Mouse (Mus musculus) bone marrow, adult 2 months (tissue): Measurements from ENCODE around the gene Prdm2. TPM values are rescaled to one million over a fixed set of nuclear protein-coding genes. Genes with fewer than 3 reads are reported as not detected.

Experiments
- H3K27ac ChIP-seq: fragments of 200-500 bp; 2 replicates; pipeline ENCODE4 v1.5.1; 2012; ENCODE audit warnings: low read depth, mild to moderate bottlenecking, control low read depth, inconsistent platforms, low read length; ENCODE audit not compliant: control insufficient read depth, poor library complexity, insufficient read depth
- H3K4me1 ChIP-seq: fragments of 200-500 bp; 2 replicates; pipeline ENCODE4 v1.6.1; 2011; ENCODE audit warnings: low read length; ENCODE audit not compliant: control insufficient read depth, insufficient read depth
- H3K4me3 ChIP-seq: fragments of 200-500 bp; replicated peaks from 2 replicates; pipeline ENCODE3; 2011; ENCODE audit warnings: mild to moderate bottlenecking, low read depth, low read length, control low read depth; ENCODE audit not compliant: control insufficient read depth
- CTCF ChIP-seq: fragments of 200-500 bp; IDR thresholded peaks from 2 replicates; pipeline ENCODE4 v1.5.1; 2011; ENCODE audit warnings: low read length, control low read depth; ENCODE audit not compliant: control insufficient read depth, insufficient read depth
- POLR2A ChIP-seq: fragments of 200-500 bp; IDR thresholded peaks from 2 replicates; pipeline ENCODE4 v1.6.1; 2011; ENCODE audit warnings: low read depth, mild to moderate bottlenecking, control low read depth, low read length, borderline replicate concordance; ENCODE audit not compliant: control insufficient read depth
- WGBS: fragments of 180-500 bp; shearing (Covaris S2); methylation state at CpG from one replicate; pipeline ENCODE4 v1.1.7; 2018; 5-methylcytosine and 5-hydroxymethylcytosine counted together
- polyA plus RNA-seq: library from polyadenylated mRNA; stranded (reverse); fragments of >200 nt; gene quantifications from 2 replicates; pipeline ENCODE4 v1.2.4, GENCODE M21; 2011; ENCODE audit warnings: low replicate concordance; ENCODE audit not compliant: missing spikeins, insufficient read depth, insufficient read length

Prdm2 gene
- polyA plus RNA-seq, 1 experiment = 17.7 TPM

DNA sequence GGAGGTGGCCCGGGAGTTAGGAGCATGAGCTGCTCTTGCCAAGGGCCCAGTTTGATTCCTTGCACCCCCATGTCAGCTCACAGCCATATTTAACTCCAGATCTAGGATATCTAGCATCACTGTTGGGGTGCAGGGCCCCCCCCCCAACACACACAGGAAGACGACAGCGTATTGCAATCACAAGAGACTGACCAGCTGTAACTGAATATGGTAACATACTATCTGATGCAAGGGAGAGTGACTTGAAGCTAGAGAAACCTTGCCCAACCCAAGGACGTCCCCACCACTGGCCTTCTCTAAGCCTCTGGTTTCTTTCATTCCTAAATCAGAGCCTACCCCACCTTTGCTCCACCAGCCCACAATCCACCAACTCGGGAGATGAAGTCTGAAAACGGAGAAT is 105.8 kb downstream of the Prdm2 start:
- 45% methylated on average over 6 of the region's 6 CpGs for WGBS

DNA sequence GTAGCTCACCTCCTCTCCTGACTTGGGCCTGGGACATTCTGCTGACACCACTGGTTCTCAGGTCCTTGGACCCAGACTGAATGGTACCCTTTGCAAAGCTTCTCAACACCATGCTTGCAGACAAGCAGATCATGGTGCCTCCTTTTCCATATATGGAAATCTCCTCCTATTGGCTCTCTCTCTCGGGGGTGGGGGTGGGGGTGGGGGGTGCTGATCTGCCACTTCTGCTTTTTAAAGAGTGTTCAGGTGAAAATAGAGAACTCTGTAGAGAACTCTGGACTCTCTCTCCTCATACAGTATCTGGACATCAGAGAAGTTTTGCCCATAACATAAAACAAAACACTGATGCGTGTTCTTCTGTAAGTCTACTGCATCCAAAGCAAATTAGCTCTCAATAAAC is 106.2 kb downstream of the Prdm2 start:
- 20% methylated on average over 2 of the region's 2 CpGs for WGBS
- H3K27ac ChIP-seq = peak overlapping the region; percentile 96

More for the DNA sequence above, 105.8 kb downstream of the Prdm2 start:
- no peak for TF ChIP-seq POLR2A
- TF ChIP-seq CTCF = no peak
- H3K4me1 ChIP-seq = peaks cover 5% of the 10 kb centered on the region
- H3K27ac ChIP-seq = peak overlapping the region; percentile 96
- no peak overlapping the region for H3K4me3 ChIP-seq

GRCm38 (mm10) chr4:143104739-143105138 is 108.1 kb downstream of the Prdm2 start:
- no peak for TF ChIP-seq CTCF
- TF ChIP-seq POLR2A = no peak
- no peak overlapping the region for H3K4me3 ChIP-seq
- WGBS = 68% methylated on average over 5 of the region's 5 CpGs
- H3K27ac ChIP-seq = no peak overlapping the region
- peaks cover 6% of the 10 kb centered on the region for H3K4me1 ChIP-seq

More for the DNA sequence above, 106.2 kb downstream of the Prdm2 start:
- Histone ChIP-seq H3K4me3 (no peak overlapping the region), H3K4me1 (peaks cover 4% of the 10 kb centered on the region)
- TF ChIP-seq CTCF (no peak), POLR2A (no peak)

DNA sequence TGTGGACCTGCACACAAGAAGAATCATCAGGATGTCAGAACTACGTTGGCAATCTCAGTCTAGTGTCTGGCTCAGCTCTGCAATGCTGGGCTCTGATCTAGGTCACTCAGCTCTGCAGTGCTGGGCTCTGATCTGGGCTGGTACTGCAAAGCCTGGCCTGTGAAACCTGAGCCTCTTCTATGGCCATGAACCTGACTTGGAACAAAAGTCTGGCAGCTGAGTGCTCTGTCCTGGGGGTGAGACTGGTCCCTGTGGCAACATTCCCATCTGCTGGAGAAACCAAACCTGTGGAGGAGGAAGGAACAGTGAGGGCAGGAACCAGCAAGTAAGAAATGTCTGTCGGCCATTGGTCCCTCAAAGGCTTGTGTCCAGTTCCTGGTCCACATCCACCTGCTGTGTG is 109.0 kb downstream of the Prdm2 start:
- 59% methylated on average over 2 of the region's 2 CpGs for WGBS
- H3K4me3 ChIP-seq = no peak overlapping the region
- no peak overlapping the region for H3K27ac ChIP-seq
- no peak for TF ChIP-seq CTCF
- no peak for TF ChIP-seq POLR2A
- peaks cover 7% of the 10 kb centered on the region for H3K4me1 ChIP-seq

GRCm38 (mm10) chr4:143100157-143100556 is 112.6 kb downstream of the Prdm2 start:
- 52% methylated on average over 6 of the region's 6 CpGs for WGBS
- peak overlapping the region; percentile 25; the same call in 1 of the 2 replicates for H3K27ac ChIP-seq
- peaks cover 7% of the 10 kb centered on the region for H3K4me1 ChIP-seq
- H3K4me3 ChIP-seq = no peak overlapping the region
- TF ChIP-seq CTCF = no peak
- TF ChIP-seq POLR2A = no peak

GRCm38 (mm10) chr4:143099288-143100039 is 113.3 kb downstream of the Prdm2 start:
- TF ChIP-seq POLR2A = no peak
- TF ChIP-seq CTCF = no peak
- peak overlapping the region; percentile 71 for H3K27ac ChIP-seq
- 24% methylated on average over 11 of the region's 11 CpGs for WGBS
- no peak overlapping the region for H3K4me3 ChIP-seq
- H3K4me1 ChIP-seq = peaks cover 6% of the 10 kb centered on the region

GRCm38 (mm10) chr4:143092082-143092701 is 120.6 kb downstream of the Prdm2 start:
- Histone ChIP-seq H3K4me3 (no peak overlapping the region), H3K4me1 (no peaks in the 10 kb centered on the region), H3K27ac (no peak overlapping the region)
- 57% methylated on average over 12 of the region's 12 CpGs for WGBS
- no peak for TF ChIP-seq CTCF
- no peak for TF ChIP-seq POLR2A

DNA sequence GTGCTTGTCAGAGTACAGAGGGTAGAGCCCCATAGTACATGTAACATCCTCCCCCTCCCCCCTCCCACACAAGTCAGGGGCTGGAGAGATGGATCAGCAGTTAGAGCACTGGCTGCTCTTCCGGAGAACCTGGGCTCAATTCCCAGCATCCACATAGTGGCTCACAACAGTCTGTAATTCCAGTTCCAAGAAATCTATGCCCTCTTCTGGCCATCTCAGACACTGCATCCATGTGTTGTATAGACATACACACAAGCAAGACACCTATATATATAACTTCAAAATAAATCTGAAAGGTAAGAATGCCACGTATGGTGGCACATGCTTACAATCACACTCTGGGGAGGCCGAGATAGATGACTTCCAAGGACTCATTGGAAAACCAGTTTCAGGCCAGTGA is 122.2 kb downstream of the Prdm2 start:
- Histone ChIP-seq H3K4me3 (no peak overlapping the region), H3K4me1 (no peaks in the 10 kb centered on the region), H3K27ac (no peak overlapping the region)
- WGBS = 79% methylated on average over 3 of the region's 3 CpGs
- TF ChIP-seq POLR2A = no peak
- no peak for TF ChIP-seq CTCF
